Mouse (Mus musculus): ENCODE measurements around the gene Plcxd2. TPM values are rescaled to one million over a fixed set of nuclear protein-coding genes. Genes with fewer than 3 reads are reported as not detected.

The Plcxd2 gene
- polyA plus RNA-seq, 1 experiment: 7.5 TPM

GRCm38 (mm10) chr16:45966604-45967003, 43.4 kb downstream of the Plcxd2 start:
- H3K4me1 ChIP-seq (ENCODE audit: control insufficient read depth, insufficient read depth, low read length): peaks cover 16% of the 10 kb centered on the region
- no peak for TF ChIP-seq POLR2A (IDR thresholded peaks at IDR 0.05; ENCODE audit: low read depth, low read length)
- no peak for TF ChIP-seq CTCF (IDR thresholded peaks at IDR 0.05; ENCODE audit: borderline replicate concordance, insufficient read depth, low read length)
- H3K27ac ChIP-seq (ENCODE audit: insufficient read depth, low read length): no peak overlapping the region; the same call in 1 of the 2 replicates
- H3K4me3 ChIP-seq (ENCODE audit: insufficient read depth, low read length): no peak overlapping the region

- H3K4me1 ChIP-seq (ENCODE audit: control insufficient read depth, insufficient read depth, low read length): peaks cover 17% of the 10 kb centered on the region
- H3K27ac ChIP-seq (ENCODE audit: insufficient read depth, low read length): 0 out of 2 replicates have a peak overlapping the region, but pooled peaks have one; percentile 0
- TF ChIP-seq POLR2A (IDR thresholded peaks at IDR 0.05; ENCODE audit: low read depth, low read length) (no peak), CTCF (IDR thresholded peaks at IDR 0.05; ENCODE audit: borderline replicate concordance, insufficient read depth, low read length) (no peak)
- no peak overlapping the region for H3K4me3 ChIP-seq (ENCODE audit: insufficient read depth, low read length)
These were observed 45.2 kb downstream of the Plcxd2 start for GRCm38 (mm10) chr16:45964777-45965176.

- TF ChIP-seq CTCF (IDR thresholded peaks at IDR 0.05; ENCODE audit: borderline replicate concordance, insufficient read depth, low read length): no peak
- no peak for TF ChIP-seq POLR2A (IDR thresholded peaks at IDR 0.05; ENCODE audit: low read depth, low read length)
- peaks cover 14% of the 10 kb centered on the region for H3K4me1 ChIP-seq (ENCODE audit: control insufficient read depth, insufficient read depth, low read length)
- no peak overlapping the region for H3K4me3 ChIP-seq (ENCODE audit: insufficient read depth, low read length)
- no peak overlapping the region for H3K27ac ChIP-seq (ENCODE audit: insufficient read depth, low read length)
These were observed 46.2 kb downstream of the Plcxd2 start for GRCm38 (mm10) chr16:45963837-45964236.

GRCm38 (mm10) chr16:45963088-45963487, 46.9 kb downstream of the Plcxd2 start:
- H3K4me3 ChIP-seq (ENCODE audit: insufficient read depth, low read length): no peak overlapping the region
- no peak overlapping the region for H3K27ac ChIP-seq (ENCODE audit: insufficient read depth, low read length)
- H3K4me1 ChIP-seq (ENCODE audit: control insufficient read depth, insufficient read depth, low read length): peaks cover 10% of the 10 kb centered on the region; the same call in 1 of the 2 replicates
- TF ChIP-seq POLR2A (IDR thresholded peaks at IDR 0.05; ENCODE audit: low read depth, low read length): no peak
- TF ChIP-seq CTCF (IDR thresholded peaks at IDR 0.05; ENCODE audit: borderline replicate concordance, insufficient read depth, low read length): no peak

GRCm38 (mm10) chr16:45960978-45961377, 49.0 kb downstream of the Plcxd2 start:
- no peak overlapping the region for H3K27ac ChIP-seq (ENCODE audit: insufficient read depth, low read length)
- TF ChIP-seq CTCF (IDR thresholded peaks at IDR 0.05; ENCODE audit: borderline replicate concordance, insufficient read depth, low read length): no peak
- no peak for TF ChIP-seq POLR2A (IDR thresholded peaks at IDR 0.05; ENCODE audit: low read depth, low read length)
- H3K4me1 ChIP-seq (ENCODE audit: control insufficient read depth, insufficient read depth, low read length): peaks cover 10% of the 10 kb centered on the region; the same call in 1 of the 2 replicates
- no peak overlapping the region for H3K4me3 ChIP-seq (ENCODE audit: insufficient read depth, low read length)

GRCm38 (mm10) chr16:45956390-45956950, 53.5 kb downstream of the Plcxd2 start:
- TF ChIP-seq POLR2A (IDR thresholded peaks at IDR 0.05; ENCODE audit: low read depth, low read length) (no peak), CTCF (IDR thresholded peaks at IDR 0.05; ENCODE audit: borderline replicate concordance, insufficient read depth, low read length) (no peak)
- Histone ChIP-seq H3K4me3 (ENCODE audit: insufficient read depth, low read length) (no peak overlapping the region), H3K27ac (ENCODE audit: insufficient read depth, low read length) (no peak overlapping the region), H3K4me1 (ENCODE audit: control insufficient read depth, insufficient read depth, low read length) (peaks cover 6% of the 10 kb centered on the region)

GRCm38 (mm10) chr16:45953394-45953793, 56.6 kb downstream of the Plcxd2 start, which contains the start of gene Phldb2:
Gene Phldb2 (minus strand): TSS chr16:45953598.
- Histone ChIP-seq H3K4me3 (ENCODE audit: insufficient read depth, low read length) (no peak within 1 kb of the TSS), H3K27ac (ENCODE audit: insufficient read depth, low read length) (peak within 1 kb of the TSS; percentile 84; the same call in 1 of the 2 replicates), H3K4me1 (ENCODE audit: control insufficient read depth, insufficient read depth, low read length) (peaks cover 4% of the 10 kb centered on the region)
- no peak for TF ChIP-seq CTCF (IDR thresholded peaks at IDR 0.05; ENCODE audit: borderline replicate concordance, insufficient read depth, low read length)
- TF ChIP-seq POLR2A (IDR thresholded peaks at IDR 0.05; ENCODE audit: low read depth, low read length): no peak

- TF ChIP-seq CTCF (IDR thresholded peaks at IDR 0.05; ENCODE audit: borderline replicate concordance, insufficient read depth, low read length): no peak
- TF ChIP-seq POLR2A (IDR thresholded peaks at IDR 0.05; ENCODE audit: low read depth, low read length): no peak
- H3K4me3 ChIP-seq (ENCODE audit: insufficient read depth, low read length): no peak overlapping the region
- peak overlapping the region; percentile 84; the same call in 1 of the 2 replicates for H3K27ac ChIP-seq (ENCODE audit: insufficient read depth, low read length)
- peaks cover 4% of the 10 kb centered on the region for H3K4me1 ChIP-seq (ENCODE audit: control insufficient read depth, insufficient read depth, low read length)
These were observed 57.5 kb downstream of the Plcxd2 start for GRCm38 (mm10) chr16:45952501-45952900.

- peak overlapping the region; percentile 84 for H3K27ac ChIP-seq (ENCODE audit: insufficient read depth, low read length)
These were observed 58.0 kb downstream of the Plcxd2 start for GRCm38 (mm10) chr16:45952035-45952434.

GRCm38 (mm10) chr16:45946335-45946734, 63.7 kb downstream of the Plcxd2 start:
- Histone ChIP-seq H3K4me3 (ENCODE audit: insufficient read depth, low read length) (no peak overlapping the region), H3K4me1 (ENCODE audit: control insufficient read depth, insufficient read depth, low read length) (peaks cover 15% of the 10 kb centered on the region), H3K27ac (ENCODE audit: insufficient read depth, low read length) (peak overlapping the region; percentile 100)
- TF ChIP-seq POLR2A (IDR thresholded peaks at IDR 0.05; ENCODE audit: low read depth, low read length) (peak; percentile 26; the same call in 1 of the 2 replicates), CTCF (IDR thresholded peaks at IDR 0.05; ENCODE audit: borderline replicate concordance, insufficient read depth, low read length) (no peak)

More at GRCm38 (mm10) chr16:45952035-45952434, 58.0 kb downstream of the Plcxd2 start:
- Histone ChIP-seq H3K4me3 (ENCODE audit: insufficient read depth, low read length) (no peak overlapping the region), H3K4me1 (ENCODE audit: control insufficient read depth, insufficient read depth, low read length) (peaks cover 4% of the 10 kb centered on the region)
- TF ChIP-seq POLR2A (IDR thresholded peaks at IDR 0.05; ENCODE audit: low read depth, low read length) (no peak), CTCF (IDR thresholded peaks at IDR 0.05; ENCODE audit: borderline replicate concordance, insufficient read depth, low read length) (no peak)

Data from embryonic fibroblast, embryonic 13.5 days (primary cell).